8 mouse cellular contexts compared by ENCODE assay signal in genomic region chr3:139073801-139074483, GRCm38 (mm10). TPM values are rescaled to one million over a fixed set of nuclear protein-coding genes. Genes with fewer than 3 reads are reported as not detected.
DNase-seq lines count a peak whose midpoint lies in the region; ATAC-seq and TF ChIP-seq lines count a peak whose summit lies in the region.

No protein-coding gene starts in this region.

- DNase-seq in heart, postnatal 14 days = no peak
- DNase-seq in G1E (ENCODE audit: low spot score) = no peak
- DNase-seq in stomach, postnatal 0 days (ENCODE audit: low spot score) = no peak
- DNase-seq in frontal cortex, postnatal 25 days (ENCODE audit: low spot score in 2 of 2) = no peak
- DNase-seq in frontal cortex, postnatal 36 days (ENCODE audit: low spot score in 2 of 2) = no peak

- H3K36me3 ChIP-seq in heart, embryonic 12.5 days = no peaks in the 10 kb centered on the region
- H3K36me3 ChIP-seq in G1E (replicated peaks) = peaks cover 5% of the 10 kb centered on the region
- H3K36me3 ChIP-seq in forebrain, embryonic 13.5 days (ENCODE audit: poor library complexity, severe bottlenecking) = no peaks in the 10 kb centered on the region
- no peaks in the 10 kb centered on the region for H3K36me3 ChIP-seq in liver, embryonic 12.5 days
- no peaks in the 10 kb centered on the region for H3K36me3 ChIP-seq in stomach, postnatal 0 days (ENCODE audit: control insufficient read depth, insufficient read depth, low read length)

- peak overlapping the region; percentile 99 for H3K4me3 ChIP-seq in heart, embryonic 12.5 days
- peak overlapping the region; percentile 94 for H3K4me3 ChIP-seq in G1E (ENCODE audit: low read depth, low read length)
- H3K4me3 ChIP-seq in forebrain, embryonic 13.5 days = peak overlapping the region; percentile 90
- peak overlapping the region; percentile 95 for H3K4me3 ChIP-seq in liver, embryonic 12.5 days
- H3K4me3 ChIP-seq in stomach, postnatal 0 days (ENCODE audit: low read depth, low read length) = peak overlapping the region; percentile 98

- 7% methylated on average over 12 of the region's 12 CpGs for WGBS in heart, embryonic 12.5 days
- WGBS in forebrain, embryonic 13.5 days = 4% methylated on average over 12 of the region's 12 CpGs
- 3% methylated on average over 12 of the region's 12 CpGs for WGBS in liver, embryonic 12.5 days (ENCODE audit: insufficient replicate concordance)
- WGBS in stomach, postnatal 0 days = 3% methylated on average over 12 of the region's 12 CpGs

- peak overlapping the region; percentile 94 for H3K9ac ChIP-seq in heart, embryonic 12.5 days
- H3K9ac ChIP-seq in forebrain, embryonic 13.5 days = peak overlapping the region; percentile 87
- H3K9ac ChIP-seq in liver, embryonic 12.5 days = peak overlapping the region; percentile 93
- peak overlapping the region; percentile 90 for H3K9ac ChIP-seq in stomach, postnatal 0 days (ENCODE audit: low read length)

- no peaks in the 10 kb centered on the region for H3K27me3 ChIP-seq in heart, embryonic 12.5 days (replicated peaks)
- no peaks in the 10 kb centered on the region for H3K27me3 ChIP-seq in G1E (ENCODE audit: insufficient read depth, low read length)
- no peaks in the 10 kb centered on the region; the same call in 1 of the 2 replicates for H3K27me3 ChIP-seq in forebrain, embryonic 13.5 days
- H3K27me3 ChIP-seq in liver, embryonic 12.5 days (replicated peaks) = no peaks in the 10 kb centered on the region
- H3K27me3 ChIP-seq in stomach, postnatal 0 days (ENCODE audit: control insufficient read depth, insufficient read depth, low read length) = no peaks in the 10 kb centered on the region

- intact Hi-C loops in heart, postnatal 14 days (cut with DNase I) = loop anchor here (10.0 kb wide), 2 partner anchors 109 to 549 kb away; partner anchors contain the start of gene Eif4e

- H3K4me1 ChIP-seq in heart, embryonic 12.5 days (replicated peaks) = peaks cover 16% of the 10 kb centered on the region
- peaks cover 18% of the 10 kb centered on the region for H3K4me1 ChIP-seq in G1E (ENCODE audit: insufficient read depth, low read depth, low read length)
- H3K4me1 ChIP-seq in forebrain, embryonic 13.5 days = peaks cover 17% of the 10 kb centered on the region
- H3K4me1 ChIP-seq in liver, embryonic 12.5 days = peaks cover 19% of the 10 kb centered on the region
- no peaks in the 10 kb centered on the region for H3K4me1 ChIP-seq in stomach, postnatal 0 days (replicated peaks; ENCODE audit: control insufficient read depth, insufficient read depth)

- no peak for ATAC-seq in heart, embryonic 12.5 days (ENCODE audit: insufficient number of reproducible peaks, low FRiP score)
- no peak for ATAC-seq in G1E (ENCODE audit: extremely low read depth, insufficient number of reproducible peaks, low FRiP score, poor library complexity, severe bottlenecking)
- no peak for ATAC-seq in forebrain, embryonic 13.5 days
- no peak for ATAC-seq in liver, embryonic 12.5 days
- no peak for ATAC-seq in stomach, postnatal 0 days (ENCODE audit: low FRiP score, low TSS enrichment)

- peak overlapping the region; percentile 68 for H3K4me2 ChIP-seq in heart, embryonic 12.5 days
- H3K4me2 ChIP-seq in forebrain, embryonic 13.5 days = peak overlapping the region; percentile 71
- H3K4me2 ChIP-seq in liver, embryonic 12.5 days = peak overlapping the region; percentile 89
- peak overlapping the region; percentile 70 for H3K4me2 ChIP-seq in stomach, postnatal 0 days (replicated peaks; ENCODE audit: low read depth)

- H3K9me3 ChIP-seq in heart, embryonic 12.5 days (replicated peaks) = no peaks in the 10 kb centered on the region
- no peaks in the 10 kb centered on the region for H3K9me3 ChIP-seq in G1E (replicated peaks)
- no peaks in the 10 kb centered on the region for H3K9me3 ChIP-seq in forebrain, embryonic 13.5 days (replicated peaks)
- H3K9me3 ChIP-seq in liver, embryonic 12.5 days (replicated peaks) = no peaks in the 10 kb centered on the region
- no peaks in the 10 kb centered on the region for H3K9me3 ChIP-seq in stomach, postnatal 0 days (ENCODE audit: control insufficient read depth, low read length)

- no peak for TF ChIP-seq EP300 in stomach, postnatal 0 days (optimal IDR thresholded peaks at IDR 0.05)

- TF ChIP-seq CTCF in G1E (IDR thresholded peaks at IDR 0.05; ENCODE audit: low read depth, low read length) = no peak
- no peak for TF ChIP-seq CTCF in stomach, postnatal 0 days (IDR thresholded peaks at IDR 0.05; ENCODE audit: low read depth)

- H3K27ac ChIP-seq in heart, embryonic 12.5 days (ENCODE audit: poor library complexity, severe bottlenecking) = peak overlapping the region; percentile 99
- H3K27ac ChIP-seq in forebrain, embryonic 13.5 days = peak overlapping the region; percentile 95
- peak overlapping the region; percentile 94 for H3K27ac ChIP-seq in liver, embryonic 12.5 days
- peak overlapping the region; percentile 97 for H3K27ac ChIP-seq in stomach, postnatal 0 days (replicated peaks)

RNA-seq across cellular contexts. Expression of gene Rap1gds1, which starts 1.1 kb away (rescaled TPM):
- 58.8 and 60.2 TPM in 2 replicates for polyA plus RNA-seq in heart, embryonic 12.5 days (2016; fragmentation: Nextera tagmentation; extraction: Ambion mirVana)
- total RNA-seq in heart, postnatal 14 days (2021) = 10 to 100 TPM; 32.7 to 35.5 TPM
- total RNA-seq in G1E (2014; fragmentation: Nextera tagmentation) (71.0 and 74.9 TPM in 2 replicates), G1E (2017) (32.2 and 35.4 TPM in 2 replicates)
- polyA plus RNA-seq in G1E (2012) = 8.5 and 11.3 TPM in 2 replicates
- polyA plus RNA-seq in forebrain, embryonic 13.5 days (2015; fragmentation: Nextera tagmentation; extraction: Ambion mirVana) = 44.8 and 51.6 TPM in 2 replicates
- 31.1 and 31.4 TPM in 2 replicates for polyA plus RNA-seq in liver, embryonic 12.5 days (2016; fragmentation: Nextera tagmentation; extraction: Ambion mirVana)
- polyA plus RNA-seq in stomach, postnatal 0 days (2015; fragmentation: Nextera tagmentation; extraction: Ambion mirVana) = 22.5 and 24.1 TPM in 2 replicates
